Mouse (Mus musculus) neural tube, embryonic 14.5 days (tissue): ENCODE data around the gene Nr5a2. TPM values are rescaled to one million over a fixed set of nuclear protein-coding genes. Genes with fewer than 3 reads are reported as not detected.

ENCODE experiments used
- ATAC-seq: fragments of 200-750 bp; cut with Nextera tagmentation; 2 replicates; pipeline ENCODE4 v1.8.0; 2017; ENCODE audit warnings: low read depth, mild to moderate bottlenecking, moderate TSS enrichment, moderate library complexity
- H3K27ac ChIP-seq: fragments of 300-500 bp; sonication (generic); 2 replicates; pipeline ENCODE4 v1.5.1; 2014; ENCODE audit warnings: low read depth, mild to moderate bottlenecking, control low read depth, low read length, moderate library complexity, mixed read lengths
- H3K27me3 ChIP-seq: fragments of 300-500 bp; sonication (generic); 2 replicates; pipeline ENCODE4 v1.6.1; 2014; ENCODE audit warnings: low read length; ENCODE audit not compliant: control insufficient read depth, insufficient read depth
- H3K36me3 ChIP-seq: fragments of 300-500 bp; sonication (generic); 2 replicates; pipeline ENCODE4 v1.6.1; 2014; ENCODE audit warnings: low read length, mixed read lengths; ENCODE audit not compliant: control insufficient read depth, insufficient read depth
- H3K4me1 ChIP-seq: fragments of 300-500 bp; sonication (generic); 2 replicates; pipeline ENCODE4 v1.6.1; 2014; ENCODE audit warnings: low read length; ENCODE audit not compliant: control insufficient read depth, insufficient read depth
- H3K4me2 ChIP-seq: fragments of 300-500 bp; sonication (generic); 2 replicates; pipeline ENCODE4 v1.6.1; 2014; ENCODE audit warnings: mild to moderate bottlenecking, low read depth, low read length, control low read depth
- H3K4me3 ChIP-seq: fragments of 300-500 bp; sonication (generic); 2 replicates; pipeline ENCODE4 v1.5.1; 2014; ENCODE audit warnings: low read depth, low read length, control low read depth, mixed read lengths
- H3K9ac ChIP-seq: fragments of 300-500 bp; sonication (generic); replicated peaks from 2 replicates; pipeline ENCODE4 v1.6.1; 2014; ENCODE audit warnings: low read depth, mild to moderate bottlenecking, control low read depth, low read length, mixed read lengths
- H3K9me3 ChIP-seq: fragments of 300-500 bp; sonication (generic); 2 replicates; pipeline ENCODE4 v1.6.1; 2016; ENCODE audit warnings: low read length; ENCODE audit not compliant: control insufficient read depth
- WGBS: fragments of 180-500 bp; shearing (Covaris S2); extraction: QIAGEN DNeasy Blood & Tissue Kit; methylation state at CpG from one replicate; pipeline ENCODE4 v1.1.7; 2014; 5-methylcytosine and 5-hydroxymethylcytosine counted together
- polyA plus RNA-seq: library from polyadenylated mRNA; unstranded; fragments of >200 nt; fragmentation: Nextera tagmentation; extraction: Ambion mirVana; gene quantifications from 2 replicates; pipeline ENCODE4 v1.2.1, GENCODE M21; 2014

Nr5a2 gene
- polyA plus RNA-seq, 1 experiment from 2014 or later = 1.4 TPM

- H3K9me3 ChIP-seq = no peaks in the 10 kb centered on the region
- H3K27me3 ChIP-seq = no peaks in the 10 kb centered on the region
- no peaks in the 10 kb centered on the region; the same call in 1 of the 2 replicates for H3K4me1 ChIP-seq
- no peak overlapping the region for H3K4me3 ChIP-seq
- 59% methylated on average over 13 of the region's 13 CpGs for WGBS
- no peak overlapping the region for H3K27ac ChIP-seq
- 0 out of 2 replicates have a peak, but pooled peaks have one; percentile 31 for ATAC-seq
- no peaks in the 10 kb centered on the region for H3K36me3 ChIP-seq
- H3K9ac ChIP-seq = no peak overlapping the region
- no peak overlapping the region for H3K4me2 ChIP-seq
Measured at GRCm38 (mm10) chr1:136883458-136884174, 76.6 kb downstream of the Nr5a2 start.

GRCm38 (mm10) chr1:136880260-136880659 lies 80.0 kb downstream of the Nr5a2 start:
- no peak overlapping the region for H3K4me3 ChIP-seq
- H3K27ac ChIP-seq = no peak overlapping the region
- no peak overlapping the region for H3K4me2 ChIP-seq
- H3K36me3 ChIP-seq = no peaks in the 10 kb centered on the region
- WGBS = 93% methylated on average over 8 of the region's 8 CpGs
- H3K9me3 ChIP-seq = no peaks in the 10 kb centered on the region
- H3K9ac ChIP-seq = no peak overlapping the region
- no peaks in the 10 kb centered on the region for H3K27me3 ChIP-seq
- H3K4me1 ChIP-seq = no peaks in the 10 kb centered on the region
- no peak for ATAC-seq

- no peak for ATAC-seq
- Histone ChIP-seq H3K4me1 (no peaks in the 10 kb centered on the region), H3K27me3 (no peaks in the 10 kb centered on the region), H3K27ac (no peak overlapping the region), H3K9me3 (no peaks in the 10 kb centered on the region), H3K9ac (no peak overlapping the region), H3K36me3 (no peaks in the 10 kb centered on the region), H3K4me3 (no peak overlapping the region), H3K4me2 (no peak overlapping the region)
- 86% methylated on average over 3 of the region's 3 CpGs for WGBS
Measured at GRCm38 (mm10) chr1:136875006-136875405, 85.2 kb downstream of the Nr5a2 start.

- Histone ChIP-seq H3K4me3 (no peak overlapping the region), H3K27me3 (no peaks in the 10 kb centered on the region), H3K9ac (no peak overlapping the region), H3K4me2 (no peak overlapping the region), H3K4me1 (no peaks in the 10 kb centered on the region), H3K27ac (no peak overlapping the region), H3K9me3 (no peaks in the 10 kb centered on the region), H3K36me3 (no peaks in the 10 kb centered on the region)
- WGBS = 85% methylated on average over 6 of the region's 6 CpGs
- ATAC-seq = no peak
Measured at GRCm38 (mm10) chr1:136868955-136869354, 91.3 kb downstream of the Nr5a2 start.

- H3K27me3 ChIP-seq = no peaks in the 10 kb centered on the region
- no peak overlapping the region for H3K4me3 ChIP-seq
- ATAC-seq = no peak
- no peak overlapping the region for H3K9ac ChIP-seq
- H3K4me1 ChIP-seq = no peaks in the 10 kb centered on the region
- 88% methylated on average over 5 of the region's 5 CpGs for WGBS
- no peak overlapping the region for H3K4me2 ChIP-seq
- H3K27ac ChIP-seq = no peak overlapping the region
- H3K9me3 ChIP-seq = no peaks in the 10 kb centered on the region
- no peaks in the 10 kb centered on the region for H3K36me3 ChIP-seq
Measured at GRCm38 (mm10) chr1:136868285-136868684, 92.0 kb downstream of the Nr5a2 start.

GRCm38 (mm10) chr1:136866481-136867092 lies 93.7 kb downstream of the Nr5a2 start:
- H3K4me1 ChIP-seq = no peaks in the 10 kb centered on the region
- no peak overlapping the region for H3K9ac ChIP-seq
- no peaks in the 10 kb centered on the region for H3K9me3 ChIP-seq
- WGBS = 75% methylated on average over 9 of the region's 9 CpGs
- no peak for ATAC-seq
- no peaks in the 10 kb centered on the region for H3K36me3 ChIP-seq
- H3K4me2 ChIP-seq = no peak overlapping the region
- H3K4me3 ChIP-seq = no peak overlapping the region
- no peak overlapping the region for H3K27ac ChIP-seq
- H3K27me3 ChIP-seq = no peaks in the 10 kb centered on the region

- no peaks in the 10 kb centered on the region for H3K36me3 ChIP-seq
- no peaks in the 10 kb centered on the region for H3K4me1 ChIP-seq
- H3K4me2 ChIP-seq = no peak overlapping the region
- no peaks in the 10 kb centered on the region for H3K27me3 ChIP-seq
- H3K4me3 ChIP-seq = no peak overlapping the region
- H3K9me3 ChIP-seq = no peaks in the 10 kb centered on the region
- ATAC-seq = no peak
- no peak overlapping the region for H3K9ac ChIP-seq
- 96% methylated on average over 6 of the region's 6 CpGs for WGBS
- no peak overlapping the region for H3K27ac ChIP-seq
Measured at GRCm38 (mm10) chr1:136863209-136863608, 97.0 kb downstream of the Nr5a2 start.

- Histone ChIP-seq H3K9me3 (no peaks in the 10 kb centered on the region), H3K9ac (no peak overlapping the region), H3K36me3 (no peaks in the 10 kb centered on the region), H3K4me3 (no peak overlapping the region), H3K4me1 (no peaks in the 10 kb centered on the region), H3K27ac (no peak overlapping the region), H3K4me2 (no peak overlapping the region), H3K27me3 (no peaks in the 10 kb centered on the region)
- WGBS = 58% methylated on average over 4 of the region's 4 CpGs
- no peak for ATAC-seq
Measured at GRCm38 (mm10) chr1:136859454-136859853, 100.8 kb downstream of the Nr5a2 start.

GRCm38 (mm10) chr1:136858724-136859123 lies 101.5 kb downstream of the Nr5a2 start:
- H3K4me3 ChIP-seq = no peak overlapping the region
- H3K4me1 ChIP-seq = no peaks in the 10 kb centered on the region
- H3K9me3 ChIP-seq = no peaks in the 10 kb centered on the region
- no peak for ATAC-seq
- H3K27me3 ChIP-seq = no peaks in the 10 kb centered on the region
- 76% methylated on average over 4 of the region's 4 CpGs for WGBS
- H3K9ac ChIP-seq = no peak overlapping the region
- no peaks in the 10 kb centered on the region for H3K36me3 ChIP-seq
- no peak overlapping the region for H3K27ac ChIP-seq
- no peak overlapping the region for H3K4me2 ChIP-seq
